Comparison of ENCODE assay signal across 8 mouse cellular contexts in the genomic region with DNA sequence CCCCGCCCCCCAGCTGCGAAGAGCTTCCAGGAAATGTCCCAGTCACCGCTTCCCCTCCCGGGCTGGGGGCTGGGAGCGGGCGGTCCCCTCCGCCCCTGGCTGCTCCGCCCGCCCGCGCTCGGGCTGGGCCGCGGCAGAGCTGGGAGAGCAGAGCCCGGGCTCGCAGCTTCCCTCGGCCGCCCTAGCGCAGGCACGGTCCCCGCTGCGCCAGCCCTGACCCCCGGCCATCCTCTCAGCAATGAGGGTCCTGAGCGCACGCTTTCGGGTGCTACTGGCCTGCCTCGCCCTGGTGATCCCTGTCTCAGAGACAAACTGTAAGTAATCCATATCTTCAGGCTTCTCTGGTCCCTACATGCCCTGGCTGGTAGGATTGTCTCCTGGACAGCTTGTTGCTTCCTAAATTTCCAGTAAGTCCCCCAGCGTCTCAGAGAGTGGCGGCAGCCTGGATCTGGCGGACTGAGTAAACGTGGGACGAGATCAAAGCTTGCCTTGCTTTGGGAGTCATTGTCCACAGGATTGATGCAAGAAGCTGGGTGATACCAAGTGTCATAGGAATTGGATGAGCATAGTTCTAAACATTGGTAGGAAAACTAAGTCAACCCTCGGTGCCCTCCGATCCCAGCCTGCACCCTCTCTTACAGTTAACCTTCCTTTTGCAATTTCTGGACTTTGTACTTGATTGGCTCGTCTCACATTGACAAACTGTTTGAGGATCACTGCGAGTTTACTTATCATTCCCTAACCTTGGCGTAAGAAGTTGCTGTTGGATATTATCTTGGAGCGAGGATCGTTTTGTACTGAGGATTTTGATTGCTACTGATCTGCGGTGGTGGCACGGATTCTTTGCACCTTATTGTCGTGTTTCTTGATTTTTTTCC. TPM values are rescaled to one million over a fixed set of nuclear protein-coding genes. Genes with fewer than 3 reads are reported as not detected.
DNase-seq lines count a peak whose midpoint lies in the region; ATAC-seq and TF ChIP-seq lines count a peak whose summit lies in the region.

A gene (plus strand): TSS at position 117 of the 878 bp plus-strand sequence.

- H3ac ChIP-seq in myocyte (ENCODE audit: control insufficient read depth, insufficient read length) = no peak within 1 kb of the TSS

- H3K27ac ChIP-seq in embryonic facial prominence, embryonic 12.5 days = peak within 1 kb of the TSS; percentile 51; the same call in 1 of the 2 replicates
- peak within 1 kb of the TSS; percentile 93 for H3K27ac ChIP-seq in heart, embryonic 10.5 days
- H3K27ac ChIP-seq in liver, embryonic 12.5 days = peak within 1 kb of the TSS; percentile 74
- H3K27ac ChIP-seq in stomach, embryonic 15.5 days = peak within 1 kb of the TSS; percentile 62

- H3K4me3 ChIP-seq in embryonic facial prominence, embryonic 12.5 days = peak within 1 kb of the TSS; percentile 61
- H3K4me3 ChIP-seq in heart, embryonic 10.5 days = peak within 1 kb of the TSS; percentile 76
- peak within 1 kb of the TSS; percentile 68 for H3K4me3 ChIP-seq in liver, embryonic 12.5 days
- H3K4me3 ChIP-seq in myocyte = peak within 1 kb of the TSS; percentile 41
- H3K4me3 ChIP-seq in stomach, embryonic 15.5 days (replicated peaks) = peak within 1 kb of the TSS; percentile 60

- DNase-seq in frontal cortex, postnatal 25 days (ENCODE audit: low spot score in 2 of 2) = no peak
- peak; percentile 87 for DNase-seq in heart, embryonic 10.5 days (ENCODE audit: low spot score)
- DNase-seq in kidney, adult 9 months = peak; percentile 46

- WGBS in embryonic facial prominence, embryonic 12.5 days = 3% methylated on average over 42 of the region's 42 CpGs
- 4% methylated on average over 42 of the region's 42 CpGs for whole genome bisulfite sequencing in heart, embryonic 10.5 days
- 2% methylated on average over 42 of the region's 42 CpGs for WGBS in liver, embryonic 12.5 days (ENCODE audit: insufficient replicate concordance)
- 5% methylated on average over 36 of the region's 42 CpGs for WGBS in stomach, embryonic 15.5 days

- no peaks in the 10 kb centered on the region for H3K36me3 ChIP-seq in embryonic facial prominence, embryonic 12.5 days
- no peaks in the 10 kb centered on the region for H3K36me3 ChIP-seq in heart, embryonic 10.5 days
- H3K36me3 ChIP-seq in liver, embryonic 12.5 days = no peaks in the 10 kb centered on the region
- no peaks in the 10 kb centered on the region for H3K36me3 ChIP-seq in myocyte (ENCODE audit: control insufficient read depth, insufficient read depth)
- H3K36me3 ChIP-seq in stomach, embryonic 15.5 days = no peaks in the 10 kb centered on the region

- peak within 1 kb of the TSS; percentile 73 for H3K4me2 ChIP-seq in embryonic facial prominence, embryonic 12.5 days (replicated peaks)
- H3K4me2 ChIP-seq in liver, embryonic 12.5 days = peak within 1 kb of the TSS; percentile 95
- peak within 1 kb of the TSS; percentile 73 for H3K4me2 ChIP-seq in myocyte (ENCODE audit: low read depth)
- peak within 1 kb of the TSS; percentile 90 for H3K4me2 ChIP-seq in stomach, embryonic 15.5 days

- peak; percentile 89 for TF ChIP-seq POLR2A in myocyte (IDR thresholded peaks at IDR 0.05; ENCODE audit: insufficient read length, low read depth)

- H3K27me3 ChIP-seq in embryonic facial prominence, embryonic 12.5 days = no peaks in the 10 kb centered on the region
- H3K27me3 ChIP-seq in heart, embryonic 10.5 days (ENCODE audit: insufficient read depth, poor library complexity, severe bottlenecking) = no peaks in the 10 kb centered on the region
- H3K27me3 ChIP-seq in liver, embryonic 12.5 days (replicated peaks) = no peaks in the 10 kb centered on the region
- H3K27me3 ChIP-seq in myocyte (ENCODE audit: control insufficient read depth, insufficient read depth, insufficient read length) = no peaks in the 10 kb centered on the region
- H3K27me3 ChIP-seq in stomach, embryonic 15.5 days (replicated peaks) = no peaks in the 10 kb centered on the region

- ATAC-seq in frontal cortex, adult (ENCODE audit: low TSS enrichment) = peak; percentile 91
- peak; percentile 93 for ATAC-seq in embryonic facial prominence, embryonic 12.5 days (ENCODE audit: insufficient number of reproducible peaks, insufficient read depth, low FRiP score, low TSS enrichment)
- ATAC-seq in liver, embryonic 12.5 days = peak; percentile 92
- ATAC-seq in stomach, embryonic 15.5 days (ENCODE audit: insufficient read depth, low FRiP score, low read depth) = peak; percentile 93

- H3K9me3 ChIP-seq in embryonic facial prominence, embryonic 12.5 days = no peaks in the 10 kb centered on the region
- H3K9me3 ChIP-seq in heart, embryonic 10.5 days = no peaks in the 10 kb centered on the region
- no peaks in the 10 kb centered on the region for H3K9me3 ChIP-seq in liver, embryonic 12.5 days (replicated peaks)
- no peaks in the 10 kb centered on the region for H3K9me3 ChIP-seq in stomach, embryonic 15.5 days

- peak within 1 kb of the TSS; percentile 77 for H3K9ac ChIP-seq in embryonic facial prominence, embryonic 12.5 days
- H3K9ac ChIP-seq in liver, embryonic 12.5 days = peak within 1 kb of the TSS; percentile 74
- peak within 1 kb of the TSS; percentile 59 for H3K9ac ChIP-seq in stomach, embryonic 15.5 days

- H3K79me2 ChIP-seq in myocyte (ENCODE audit: control insufficient read depth, insufficient read depth) = no peaks in the 10 kb centered on the region

- H3K4me1 ChIP-seq in embryonic facial prominence, embryonic 12.5 days = 0 out of 2 replicates have a peak, but pooled peaks cover 3% of the 10 kb centered on the region
- no peaks in the 10 kb centered on the region; the same call in 1 of the 2 replicates for H3K4me1 ChIP-seq in heart, embryonic 10.5 days
- H3K4me1 ChIP-seq in liver, embryonic 12.5 days = peaks cover 33% of the 10 kb centered on the region
- H3K4me1 ChIP-seq in stomach, embryonic 15.5 days = no peaks in the 10 kb centered on the region

TF ChIP-seq in myocyte, 11 proteins besides CTCF, POLR2A, EP300 and RAD21:
- TF ChIP-seq TCF12 (IDR thresholded peaks at IDR 0.05; ENCODE audit: insufficient read depth, poor library complexity, severe bottlenecking) (no peak), SRF (IDR thresholded peaks at IDR 0.05; ENCODE audit: control insufficient read depth, insufficient read length, low read depth) (no peak), POLR2AphosphoS2 (IDR thresholded peaks at IDR 0.05; ENCODE audit: insufficient read length, low read depth) (peak; percentile 61), CEBPB (IDR thresholded peaks at IDR 0.05; ENCODE audit: insufficient read depth, poor library complexity, severe bottlenecking) (no peak), MYOD1 (IDR thresholded peaks at IDR 0.05; ENCODE audit: control insufficient read depth in 1 of 3, insufficient read length in 2 of 3, low read depth in 2 of 3) (no peak), E2F4 (IDR thresholded peaks at IDR 0.05; ENCODE audit: insufficient read depth) (no peak), MAX (IDR thresholded peaks at IDR 0.05; ENCODE audit: low read depth) (no peak)

RNA-seq across cellular contexts. Expression of the gene that starts here (rescaled TPM):
- polyA plus RNA-seq in embryonic facial prominence, embryonic 12.5 days (2016; fragmentation: Nextera tagmentation; extraction: Ambion mirVana) = 30.5 and 34.8 TPM in 2 replicates
- polyA plus RNA-seq in heart, embryonic 10.5 days (2016; fragmentation: Nextera tagmentation; extraction: Ambion mirVana) = 15.2 and 17.4 TPM in 2 replicates
- 17.8 and 19.5 TPM in 2 replicates for polyA plus RNA-seq in liver, embryonic 12.5 days (2016; fragmentation: Nextera tagmentation; extraction: Ambion mirVana)
- 7.9 TPM for polyA plus RNA-seq in myocyte (2012; fragmentation: generic; extraction: Trizol)
- polyA plus RNA-seq in stomach, embryonic 15.5 days (2015; fragmentation: Nextera tagmentation; extraction: Ambion mirVana) = 32.5 TPM in 2 replicates

Comparison
In these comparisons a context has a peak if more than half of its experiments do, and no peak if none do; other contexts are left out.
1. DNase-seq: peak in heart, embryonic 10.5 days (single experiment) and kidney, adult 9 months (single experiment); none in frontal cortex, postnatal 25 days (0 of 2).
2. Peak in every context shown above with its lines, with median percentiles within 50 percentile points of each other: ATAC-seq, H3K27ac ChIP-seq, H3K4me2 ChIP-seq, H3K4me3 ChIP-seq and H3K9ac ChIP-seq.